In the genomic region with DNA sequence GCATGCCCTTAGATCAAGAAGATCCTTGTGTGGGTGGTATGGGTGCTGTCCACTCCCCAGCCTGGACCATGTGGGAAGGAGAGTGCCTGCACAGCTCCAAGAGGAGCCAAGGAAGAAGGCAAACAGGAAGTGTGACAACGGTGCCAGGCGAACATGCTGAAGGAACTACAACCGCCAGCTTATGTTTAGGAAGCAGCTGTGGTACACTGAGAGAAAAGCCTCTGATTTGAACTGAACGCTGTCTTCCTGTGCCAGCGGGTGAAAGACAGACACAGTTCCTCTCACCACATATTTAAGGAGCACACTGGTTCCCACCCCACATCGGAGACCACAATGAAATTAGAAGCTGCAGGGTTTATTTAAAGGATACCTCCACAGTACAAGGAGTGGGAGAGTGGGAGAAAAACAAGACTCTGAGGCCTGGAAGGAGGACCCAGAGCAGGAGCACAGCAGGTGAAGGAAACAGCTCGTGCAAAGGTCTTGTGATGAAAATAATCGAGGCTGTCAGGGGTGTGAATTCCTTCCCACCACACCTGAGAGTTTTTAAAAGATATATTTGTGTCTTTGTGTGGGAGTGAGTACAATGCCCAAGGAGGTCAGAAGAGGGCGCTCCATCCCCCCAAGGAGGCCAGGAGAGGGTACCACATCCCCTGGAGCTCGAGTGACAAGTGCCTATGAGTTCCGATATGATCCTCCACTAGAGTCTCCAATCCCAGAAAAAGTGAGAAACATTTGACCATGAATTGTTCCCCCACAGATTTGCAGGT, we compare ENCODE assay signal across 9 mouse cellular contexts. TPM values are rescaled to one million over a fixed set of nuclear protein-coding genes. Genes with fewer than 3 reads are reported as not detected.
DNase-seq lines count a peak whose midpoint lies in the region; ATAC-seq lines count a peak whose summit lies in the region.
"Had no signal": no experiment of that assay in that cellular context is flagged by ENCODE, and none has a peak within 500 bp of the region (broad histone marks: within the 10 kb centered on the region; RNA-seq: fewer than 3 reads in every experiment).

No protein-coding gene starts in this region.

- peaks cover 35% of the 10 kb centered on the region for H3K4me1 ChIP-seq in liver, embryonic 16.5 days (ENCODE audit: control insufficient read depth, low read depth, low read length)

- H3K4me2 ChIP-seq in liver, embryonic 16.5 days (ENCODE audit: low read depth, low read length): no peak overlapping the region
- H3K4me2 ChIP-seq: heart, embryonic 15.5 days had no signal

- no peak for ATAC-seq in liver, embryonic 16.5 days (ENCODE audit: low read depth)

- no peak overlapping the region for H3K9ac ChIP-seq in liver, embryonic 16.5 days (ENCODE audit: low read depth, low read length)
- H3K9ac ChIP-seq: heart, embryonic 15.5 days had no signal

- 0 out of 2 replicates have a peak overlapping the region, but pooled peaks have one; percentile 4 for H3K27ac ChIP-seq in liver, embryonic 16.5 days (ENCODE audit: low read length)
- H3K27ac ChIP-seq: heart, embryonic 15.5 days had no signal

- no peaks in the 10 kb centered on the region for H3K27me3 ChIP-seq in liver, embryonic 16.5 days (ENCODE audit: control insufficient read depth, insufficient read depth, low read depth, low read length)
- H3K27me3 ChIP-seq: heart, embryonic 15.5 days had no signal

- H3K4me3 ChIP-seq in liver, embryonic 16.5 days (ENCODE audit: low read depth, low read length): no peak overlapping the region
- H3K4me3 ChIP-seq: heart, embryonic 15.5 days had no signal

- 18% methylated on average over 11 of the region's 11 CpGs for WGBS in liver, embryonic 16.5 days (ENCODE audit: insufficient replicate concordance)

- no peaks in the 10 kb centered on the region for H3K9me3 ChIP-seq in liver, embryonic 16.5 days (replicated peaks; ENCODE audit: control insufficient read depth, low read length)
- H3K9me3 ChIP-seq: heart, embryonic 15.5 days had no signal

- 0 out of 2 replicates have a peak, but pooled peaks cover 3% of the 10 kb centered on the region for H3K36me3 ChIP-seq in liver, embryonic 16.5 days (ENCODE audit: control insufficient read depth, insufficient read depth)

- peak; percentile 24 for DNase-seq in cerebellum, adult 8-10 months
- DNase-seq in cerebellum, postnatal 25 days: no peak
- peak; percentile 26 to 31 for DNase-seq in left cerebral cortex, adult 18-20 months (ENCODE audit: low spot score in 2 of 2)
- DNase-seq in left cerebral cortex, adult 11 months (ENCODE audit: low spot score): no peak
- peak; percentile 37 to 49 for DNase-seq in frontal cortex, postnatal 14 days (ENCODE audit: low spot score in 2 of 2)
- peak; percentile 49 for DNase-seq in right cerebral cortex, postnatal 4 days
- no peak for DNase-seq in gastrocnemius, postnatal 25 days

RNA-seq across cellular contexts. Expression of a gene that starts 13.6 kb away (rescaled TPM):
- total RNA-seq in left cerebral cortex, adult 18-20 months (2021): 1 to 10 TPM; 7.9 to 9.8 TPM
- 3.7 and 4.7 TPM in 2 replicates for polyA plus RNA-seq in liver, embryonic 16.5 days (2015; fragmentation: Nextera tagmentation; extraction: Ambion mirVana)
- total RNA-seq in gastrocnemius, postnatal 25 days (2021): 1 to 10 TPM; 3.0 to 4.7 TPM

RNA-seq across cellular contexts. Expression of a gene that starts 33.3 kb away (rescaled TPM):
- 10 to 100 TPM; 42.0 to 49.1 TPM for total RNA-seq in left cerebral cortex, adult 18-20 months (2021)
- 19.8 and 21.1 TPM in 2 replicates for polyA plus RNA-seq in liver, embryonic 16.5 days (2015; fragmentation: Nextera tagmentation; extraction: Ambion mirVana)
- total RNA-seq in gastrocnemius, postnatal 25 days (2021): 10 to 100 TPM; 26.9 to 30.7 TPM

RNA-seq across cellular contexts. Expression of a gene that starts 33.3 kb away (rescaled TPM):
- total RNA-seq in left cerebral cortex, adult 18-20 months (2021): 100 to 1,000 TPM; 141 to 145 TPM
- polyA plus RNA-seq in liver, embryonic 16.5 days (2015; fragmentation: Nextera tagmentation; extraction: Ambion mirVana): 195 and 209 TPM in 2 replicates
- total RNA-seq in gastrocnemius, postnatal 25 days (2021): 100 to 1,000 TPM; 113 to 119 TPM

RNA-seq across cellular contexts. Expression of a gene that starts 34.7 kb away (rescaled TPM):
- 10 to 100 TPM; 37.0 to 42.1 TPM for total RNA-seq in left cerebral cortex, adult 18-20 months (2021)
- 12.1 and 12.7 TPM in 2 replicates for polyA plus RNA-seq in liver, embryonic 16.5 days (2015; fragmentation: Nextera tagmentation; extraction: Ambion mirVana)
- 1 to 10 TPM; 7.6 to 8.2 TPM for total RNA-seq in gastrocnemius, postnatal 25 days (2021)

RNA-seq across cellular contexts. Expression of a gene that starts 35.0 kb away (rescaled TPM):
- total RNA-seq in left cerebral cortex, adult 18-20 months (2021): 100 to 1,000 TPM in 1 of 2 experiments, 10 to 100 TPM in 1; 97.3 to 109 TPM
- 10.8 and 11.9 TPM in 2 replicates for polyA plus RNA-seq in liver, embryonic 16.5 days (2015; fragmentation: Nextera tagmentation; extraction: Ambion mirVana)
- 10 to 100 TPM; 43.1 to 45.0 TPM for total RNA-seq in gastrocnemius, postnatal 25 days (2021)

Comparison
In these comparisons a context has a peak if more than half of its experiments do, and no peak if none do; other contexts are left out.
1. DNase-seq: peak in cerebellum, adult 8-10 months (single experiment), left cerebral cortex, adult 18-20 months (2 of 2), frontal cortex, postnatal 14 days (2 of 2) and right cerebral cortex, postnatal 4 days (single experiment); none in cerebellum, postnatal 25 days (0 of 2), left cerebral cortex, adult 11 months (single experiment) and gastrocnemius, postnatal 25 days (single experiment).